Mouse (Mus musculus): ENCODE data around the gene Rilpl1. TPM values are rescaled to one million over a fixed set of nuclear protein-coding genes. Genes with fewer than 3 reads are reported as not detected.
"Not testable (repeated sequence)": the region's sequence is repeated elsewhere in the genome, so short reads cannot be mapped to it uniquely, and the experiment has no call there.

Rilpl1 gene
- polyA plus RNA-seq, 1 experiment from 2014 or later = 16.4 TPM

DNA sequence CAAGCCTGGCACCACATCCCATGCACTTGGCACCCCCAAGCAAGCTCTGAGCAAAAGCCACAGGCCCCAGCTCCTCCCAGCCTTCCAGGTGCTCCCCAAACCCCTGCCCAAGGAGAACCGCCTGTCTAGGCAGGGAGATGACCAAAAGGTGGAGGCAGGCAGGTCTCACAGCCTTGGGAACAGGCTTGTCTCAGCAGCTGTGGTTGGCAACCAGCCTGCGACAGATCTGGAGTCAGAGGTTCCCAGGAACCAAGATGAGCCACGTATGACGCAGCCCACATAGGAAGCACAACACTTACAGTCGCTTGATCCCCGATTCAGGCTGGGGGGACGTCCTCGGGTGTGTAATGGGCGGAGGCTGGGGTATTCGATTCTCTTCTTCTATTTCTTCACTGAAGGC lies 29.6 kb downstream of the Rilpl1 start:
- no peak overlapping the region for H3K27ac ChIP-seq (ENCODE audit: low read depth, low read length)
- no peaks in the 10 kb centered on the region for H3K9me3 ChIP-seq (ENCODE audit: control insufficient read depth, low read length)
- 0 out of 2 replicates have a peak, but pooled peaks cover 2% of the 10 kb centered on the region for H3K36me3 ChIP-seq (ENCODE audit: control insufficient read depth, insufficient read depth, low read length)
- no peaks in the 10 kb centered on the region for H3K27me3 ChIP-seq (ENCODE audit: control insufficient read depth, insufficient read depth, low read length)
- H3K9ac ChIP-seq (ENCODE audit: low read depth, low read length) = no peak overlapping the region
- H3K4me3 ChIP-seq (ENCODE audit: low read depth, low read length) = no peak overlapping the region
- ATAC-seq (ENCODE audit: low FRiP score) (no peak), DNase-seq (ENCODE audit: low spot score) (no peak)
- 89% methylated on average over 10 of the region's 10 CpGs for WGBS
- H3K4me1 ChIP-seq (replicated peaks; ENCODE audit: control insufficient read depth, insufficient read depth, low read length) = peaks cover 3% of the 10 kb centered on the region
- H3K4me2 ChIP-seq (replicated peaks; ENCODE audit: low read depth, low read length) = no peak overlapping the region

DNA sequence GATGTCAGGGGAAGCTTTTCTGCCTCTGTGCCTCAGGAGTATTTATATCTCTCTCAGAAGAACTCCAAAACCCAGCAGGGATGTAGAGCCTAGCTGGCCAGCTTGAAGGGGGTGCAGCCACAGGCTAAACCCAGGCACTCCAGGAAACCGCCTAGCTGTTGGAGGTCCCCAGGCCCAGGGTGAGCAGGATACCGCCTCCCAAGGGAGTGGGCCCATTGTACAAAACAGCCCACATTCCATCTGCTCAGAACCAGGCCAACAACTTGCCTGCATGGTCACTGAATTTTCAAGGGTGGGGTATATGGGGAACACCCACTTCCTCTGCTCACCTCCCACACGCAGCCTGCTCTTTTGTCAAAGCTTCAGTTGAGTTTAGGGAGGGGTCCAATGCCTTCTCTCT lies 30.6 kb downstream of the Rilpl1 start:
- Histone ChIP-seq H3K4me3 (ENCODE audit: low read depth, low read length) (no peak overlapping the region), H3K9ac (ENCODE audit: low read depth, low read length) (no peak overlapping the region), H3K27me3 (ENCODE audit: control insufficient read depth, insufficient read depth, low read length) (no peaks in the 10 kb centered on the region), H3K9me3 (ENCODE audit: control insufficient read depth, low read length) (no peaks in the 10 kb centered on the region), H3K36me3 (ENCODE audit: control insufficient read depth, insufficient read depth, low read length) (0 out of 2 replicates have a peak, but pooled peaks cover 2% of the 10 kb centered on the region), H3K27ac (ENCODE audit: low read depth, low read length) (no peak overlapping the region), H3K4me2 (replicated peaks; ENCODE audit: low read depth, low read length) (no peak overlapping the region), H3K4me1 (replicated peaks; ENCODE audit: control insufficient read depth, insufficient read depth, low read length) (peaks cover 3% of the 10 kb centered on the region)
- no peak for DNase-seq (ENCODE audit: low spot score)
- no peak for ATAC-seq (ENCODE audit: low FRiP score)
- WGBS = 92% methylated on average over 3 of the region's 3 CpGs

DNA sequence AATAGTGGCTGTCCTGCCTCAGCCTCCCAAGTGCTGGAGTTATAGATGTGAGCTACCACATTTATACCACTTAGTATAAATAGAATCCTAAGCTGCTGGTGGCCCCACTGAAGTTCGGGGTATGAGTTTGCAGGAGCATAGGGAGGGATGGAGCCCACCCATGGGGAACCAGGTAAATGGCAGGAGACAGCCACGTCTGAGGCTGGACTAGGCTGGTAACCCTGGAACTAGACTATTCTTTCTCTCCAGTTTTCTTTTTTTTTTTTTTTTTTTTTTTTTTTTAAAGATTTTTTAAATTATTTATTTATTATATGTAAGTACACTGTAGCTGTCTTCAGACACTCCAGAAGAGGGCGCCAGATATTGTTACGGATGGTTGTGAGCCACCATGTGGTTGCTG lies 31.2 kb downstream of the Rilpl1 start:
- not testable (repeated sequence) for H3K9me3 ChIP-seq (ENCODE audit: control insufficient read depth, low read length); H3K4me2 ChIP-seq (replicated peaks; ENCODE audit: low read depth, low read length); ATAC-seq (ENCODE audit: low FRiP score); H3K9ac ChIP-seq (ENCODE audit: low read depth, low read length); H3K27ac ChIP-seq (ENCODE audit: low read depth, low read length); H3K4me1 ChIP-seq (replicated peaks; ENCODE audit: control insufficient read depth, insufficient read depth, low read length); H3K36me3 ChIP-seq (ENCODE audit: control insufficient read depth, insufficient read depth, low read length); DNase-seq (ENCODE audit: low spot score); H3K27me3 ChIP-seq (ENCODE audit: control insufficient read depth, insufficient read depth, low read length); H3K4me3 ChIP-seq (ENCODE audit: low read depth, low read length)
- 81% methylated on average over 2 of the region's 4 CpGs for WGBS

DNA sequence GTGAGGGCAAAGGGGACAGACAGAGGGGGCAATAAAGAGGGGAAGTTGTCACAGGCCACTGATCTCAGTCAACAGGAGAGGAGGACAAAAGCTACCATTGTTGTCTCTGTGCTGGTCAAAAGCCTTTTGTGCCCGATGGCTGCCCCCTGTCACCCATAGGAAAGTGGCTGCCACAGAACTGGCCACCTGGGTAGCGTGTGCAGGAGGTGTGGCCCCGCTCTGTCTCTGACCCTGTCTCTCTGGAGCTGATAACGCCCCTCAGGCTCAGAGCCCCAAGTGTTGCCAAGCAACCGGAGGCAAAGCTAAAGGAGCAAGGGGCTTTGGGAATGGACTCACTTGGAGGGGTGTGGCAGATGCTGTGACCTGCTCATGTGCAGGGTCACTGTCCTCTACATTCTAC lies 32.2 kb downstream of the Rilpl1 start:
- H3K4me3 ChIP-seq (ENCODE audit: low read depth, low read length) = no peak overlapping the region
- H3K36me3 ChIP-seq (ENCODE audit: control insufficient read depth, insufficient read depth, low read length) = 0 out of 2 replicates have a peak, but pooled peaks cover 2% of the 10 kb centered on the region
- no peak overlapping the region for H3K4me2 ChIP-seq (replicated peaks; ENCODE audit: low read depth, low read length)
- no peaks in the 10 kb centered on the region for H3K9me3 ChIP-seq (ENCODE audit: control insufficient read depth, low read length)
- H3K9ac ChIP-seq (ENCODE audit: low read depth, low read length) = no peak overlapping the region
- 22% methylated on average over 5 of the region's 5 CpGs for WGBS
- no peak for ATAC-seq (ENCODE audit: low FRiP score)
- no peaks in the 10 kb centered on the region for H3K27me3 ChIP-seq (ENCODE audit: control insufficient read depth, insufficient read depth, low read length)
- peaks cover 6% of the 10 kb centered on the region for H3K4me1 ChIP-seq (replicated peaks; ENCODE audit: control insufficient read depth, insufficient read depth, low read length)
- no peak for DNase-seq (ENCODE audit: low spot score)
- H3K27ac ChIP-seq (ENCODE audit: low read depth, low read length) = peak overlapping the region; percentile 20; the same call in 1 of the 2 replicates

DNA sequence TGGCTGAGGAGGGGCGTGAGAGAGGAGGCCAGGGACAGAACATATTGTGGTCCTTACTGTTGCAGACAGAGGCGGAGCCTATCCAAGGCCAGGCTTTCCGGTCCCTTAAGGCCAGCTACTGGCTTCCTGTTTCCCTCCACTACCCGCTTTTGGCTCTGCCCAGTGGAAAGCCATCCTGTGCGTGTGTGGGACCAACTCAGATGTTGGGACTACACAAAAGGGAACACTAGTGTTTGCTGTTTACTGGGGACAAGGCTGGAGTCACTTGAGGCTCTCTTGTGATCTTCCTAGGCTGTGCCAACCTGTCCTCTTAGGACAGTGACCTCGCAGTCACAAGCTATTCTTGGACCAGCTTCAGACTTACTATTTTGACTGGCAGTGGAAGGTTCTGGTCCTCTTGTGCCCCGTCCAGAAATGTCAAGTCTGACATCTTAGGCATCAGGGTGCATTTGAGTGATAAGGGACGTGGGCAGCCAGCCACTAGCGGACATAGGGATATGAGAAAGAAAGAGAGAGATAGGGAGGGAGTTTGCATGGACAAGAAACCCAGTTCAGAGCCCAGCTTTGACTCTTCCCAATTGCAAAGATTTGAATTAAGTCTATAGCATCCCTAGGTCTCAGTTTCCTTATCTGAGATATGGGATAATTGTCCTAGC lies 32.8 kb downstream of the Rilpl1 start:
- no peak overlapping the region for H3K4me3 ChIP-seq (ENCODE audit: low read depth, low read length)
- no peak for DNase-seq (ENCODE audit: low spot score)
- H3K27me3 ChIP-seq (ENCODE audit: control insufficient read depth, insufficient read depth, low read length) = no peaks in the 10 kb centered on the region
- no peak for ATAC-seq (ENCODE audit: low FRiP score)
- H3K9me3 ChIP-seq (ENCODE audit: control insufficient read depth, low read length) = no peaks in the 10 kb centered on the region
- no peak overlapping the region for H3K27ac ChIP-seq (ENCODE audit: low read depth, low read length)
- peaks cover 6% of the 10 kb centered on the region for H3K4me1 ChIP-seq (replicated peaks; ENCODE audit: control insufficient read depth, insufficient read depth, low read length)
- WGBS = 74% methylated on average over 9 of the region's 9 CpGs
- H3K9ac ChIP-seq (ENCODE audit: low read depth, low read length) = no peak overlapping the region
- H3K4me2 ChIP-seq (replicated peaks; ENCODE audit: low read depth, low read length) = no peak overlapping the region
- H3K36me3 ChIP-seq (ENCODE audit: control insufficient read depth, insufficient read depth, low read length) = no peaks in the 10 kb centered on the region

DNA sequence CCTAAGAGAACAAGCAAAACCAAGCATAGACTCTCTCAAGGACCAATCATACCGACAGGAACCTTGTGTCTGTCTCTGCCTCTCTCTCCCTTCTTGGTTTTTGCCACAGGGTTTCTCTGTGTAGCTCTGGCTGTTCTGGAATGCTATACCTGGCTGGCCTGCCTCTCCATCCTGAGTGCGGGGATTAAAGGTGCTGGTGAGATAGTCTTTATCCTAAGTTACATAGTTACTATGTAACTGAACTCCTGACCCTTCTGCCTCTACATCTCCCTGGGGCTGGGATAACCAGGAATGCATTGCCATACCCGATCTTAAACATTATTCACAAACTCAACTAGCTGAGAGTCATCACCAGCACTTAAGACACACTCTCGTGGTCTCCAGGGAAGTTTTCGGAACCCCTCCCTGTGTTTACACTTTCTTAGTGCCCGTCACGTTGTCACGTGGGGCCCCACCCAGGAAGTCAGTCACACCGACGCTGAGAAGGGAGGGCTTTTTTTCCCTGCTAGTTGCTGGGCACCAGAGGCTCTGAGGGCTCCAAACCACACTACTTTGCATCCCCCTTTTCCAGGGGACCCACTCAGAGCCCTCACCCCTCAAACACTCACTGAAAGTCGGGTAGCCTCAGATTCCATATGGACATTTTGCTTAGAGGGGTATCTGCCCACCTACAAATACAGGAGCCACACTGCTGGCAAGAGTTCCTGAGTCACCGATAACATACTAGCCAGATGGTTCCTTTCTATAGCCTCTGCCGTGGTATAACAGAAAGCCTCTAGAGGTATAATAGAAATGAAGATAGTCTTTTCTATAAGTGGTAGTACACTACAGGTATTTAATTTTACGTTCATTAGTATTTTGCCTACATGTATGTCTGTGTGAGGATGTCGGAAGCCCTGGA lies 34.3 kb downstream of the Rilpl1 start:
- H3K9me3 ChIP-seq (ENCODE audit: control insufficient read depth, low read length) = no peaks in the 10 kb centered on the region
- peaks cover 6% of the 10 kb centered on the region for H3K4me1 ChIP-seq (replicated peaks; ENCODE audit: control insufficient read depth, insufficient read depth, low read length)
- no peaks in the 10 kb centered on the region for H3K27me3 ChIP-seq (ENCODE audit: control insufficient read depth, insufficient read depth, low read length)
- H3K4me2 ChIP-seq (replicated peaks; ENCODE audit: low read depth, low read length) = no peak overlapping the region
- DNase-seq (ENCODE audit: low spot score) = no peak
- H3K4me3 ChIP-seq (ENCODE audit: low read depth, low read length) = no peak overlapping the region
- no peaks in the 10 kb centered on the region for H3K36me3 ChIP-seq (ENCODE audit: control insufficient read depth, insufficient read depth, low read length)
- H3K27ac ChIP-seq (ENCODE audit: low read depth, low read length) = no peak overlapping the region
- ATAC-seq (ENCODE audit: low FRiP score) = no peak
- WGBS = 69% methylated on average over 15 of the region's 15 CpGs
- no peak overlapping the region for H3K9ac ChIP-seq (ENCODE audit: low read depth, low read length)

DNA sequence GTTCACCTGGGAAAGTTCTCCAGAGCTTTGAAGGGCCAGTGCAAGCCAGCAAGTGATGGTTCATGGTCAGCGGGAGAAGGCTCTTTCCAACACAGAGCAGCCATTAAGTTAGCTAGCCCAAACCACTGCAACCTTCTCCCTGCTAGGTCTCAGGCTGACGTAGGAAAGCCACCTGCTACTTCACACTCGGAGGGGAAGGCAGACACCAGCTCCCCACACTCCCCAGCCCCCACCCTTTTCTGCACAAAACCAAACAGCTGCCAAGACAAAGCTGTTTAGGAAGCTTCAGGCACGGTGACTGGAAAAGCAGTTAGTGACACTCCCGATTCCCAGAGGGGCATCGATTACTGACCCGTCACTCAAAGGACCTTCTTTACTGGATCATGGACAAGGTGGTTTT lies 35.6 kb downstream of the Rilpl1 start:
- Histone ChIP-seq H3K4me3 (ENCODE audit: low read depth, low read length) (no peak overlapping the region), H3K36me3 (ENCODE audit: control insufficient read depth, insufficient read depth, low read length) (no peaks in the 10 kb centered on the region), H3K27ac (ENCODE audit: low read depth, low read length) (no peak overlapping the region), H3K9me3 (ENCODE audit: control insufficient read depth, low read length) (no peaks in the 10 kb centered on the region), H3K9ac (ENCODE audit: low read depth, low read length) (no peak overlapping the region), H3K27me3 (ENCODE audit: control insufficient read depth, insufficient read depth, low read length) (no peaks in the 10 kb centered on the region), H3K4me2 (replicated peaks; ENCODE audit: low read depth, low read length) (no peak overlapping the region), H3K4me1 (replicated peaks; ENCODE audit: control insufficient read depth, insufficient read depth, low read length) (peaks cover 6% of the 10 kb centered on the region)
- DNase-seq (ENCODE audit: low spot score) (peak; percentile 40), ATAC-seq (ENCODE audit: low FRiP score) (no peak)
- WGBS = 44% methylated on average over 7 of the region's 7 CpGs

DNA sequence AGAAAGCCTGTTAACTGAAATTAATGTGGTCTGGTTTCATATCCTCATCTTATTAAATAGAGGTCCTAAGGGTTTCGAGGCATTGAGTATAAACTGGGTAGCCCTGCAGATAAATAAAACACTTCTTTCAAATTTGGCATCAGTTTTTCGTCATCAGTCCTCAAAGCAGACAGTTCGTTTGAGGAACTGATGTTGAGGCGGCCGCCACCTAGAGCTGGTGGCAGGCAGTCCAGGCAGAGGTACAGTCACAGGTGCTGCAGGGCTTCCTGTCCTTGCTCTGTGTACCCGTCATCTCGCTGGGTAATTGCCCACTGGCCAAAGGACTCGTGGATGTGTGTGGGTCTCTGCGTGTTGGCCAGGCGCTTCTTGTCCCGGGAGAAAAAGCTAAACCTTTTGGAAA lies 37.7 kb downstream of the Rilpl1 start:
- Histone ChIP-seq H3K4me2 (replicated peaks; ENCODE audit: low read depth, low read length) (no peak overlapping the region), H3K27me3 (ENCODE audit: control insufficient read depth, insufficient read depth, low read length) (no peaks in the 10 kb centered on the region), H3K36me3 (ENCODE audit: control insufficient read depth, insufficient read depth, low read length) (peaks cover 3% of the 10 kb centered on the region; the same call in 1 of the 2 replicates), H3K9me3 (ENCODE audit: control insufficient read depth, low read length) (no peaks in the 10 kb centered on the region), H3K27ac (ENCODE audit: low read depth, low read length) (no peak overlapping the region), H3K4me3 (ENCODE audit: low read depth, low read length) (no peak overlapping the region), H3K4me1 (replicated peaks; ENCODE audit: control insufficient read depth, insufficient read depth, low read length) (peaks cover 3% of the 10 kb centered on the region), H3K9ac (ENCODE audit: low read depth, low read length) (no peak overlapping the region)
- DNase-seq (ENCODE audit: low spot score) = no peak
- ATAC-seq (ENCODE audit: low FRiP score) = no peak
- 91% methylated on average over 11 of the region's 11 CpGs for WGBS
